Mouse (Mus musculus): ENCODE measurements around the gene Rara.

DNA sequence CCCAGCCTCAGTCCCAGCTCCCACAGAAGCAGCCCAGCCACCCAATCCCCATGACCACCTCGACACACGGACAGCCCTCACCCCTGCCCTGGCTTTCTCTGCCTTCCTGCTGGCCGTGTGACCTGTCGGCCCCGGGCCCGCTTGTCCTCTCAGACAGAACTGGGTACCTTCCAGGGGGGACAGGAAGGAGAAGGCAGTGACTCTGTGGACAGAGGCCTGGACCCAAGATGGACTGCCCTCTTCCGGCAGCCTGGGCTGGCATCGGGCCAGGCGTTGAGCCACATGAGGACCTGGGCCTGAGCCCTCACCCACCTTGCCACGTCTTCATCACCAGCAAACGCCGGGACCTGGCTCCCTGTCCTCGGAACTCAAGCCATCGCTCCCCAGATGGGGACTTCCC, 46.0 kb downstream of the Rara start:
- no peak for TF ChIP-seq CTCF (conservative IDR thresholded peaks at IDR 0.05; ENCODE audit: low read length)
- TF ChIP-seq NANOG (IDR thresholded peaks at IDR 0.05; ENCODE audit: borderline replicate concordance, low read length): no peak

Measured in E14TG2a.4 (cell line).